Mouse (Mus musculus) hematopoietic stem cell, adult 5-6 weeks (primary cell): ENCODE data around the gene Hcrt. TPM values are rescaled to one million over a fixed set of nuclear protein-coding genes. Genes with fewer than 3 reads are reported as not detected.

Experiments
- ATAC-seq, 2 experiments: fragments of 125-278 bp in 1 of 2; replicated peaks in 1 of 2; 2 replicates each; pipeline ENCODE4 v1.8.0; 2016 to 2017; ENCODE audit warnings: inconsistent platforms in 2 of 2, mild to moderate bottlenecking in 2 of 2, moderate number of reproducible peaks in 2 of 2, low read depth in 1 of 2, moderate TSS enrichment in 1 of 2; ENCODE audit not compliant: low FRiP score in 2 of 2, poor library complexity in 2 of 2, severe bottlenecking in 2 of 2, insufficient read depth in 1 of 2, low TSS enrichment in 1 of 2
- total RNA-seq: library from RNA; stranded (forward); fragments of 172-1452, 232-1000 nt; gene quantifications from 2 replicates; pipeline ENCODE4 v1.2.3, GENCODE M21; 2017

Gene Hcrt
- total RNA-seq, 1 experiment from 2014 or later = not detected

- peak in 1 of 2 experiments; percentile 54; a peak in 2 of 4 replicates for ATAC-seq
Measured at GRCm38 (mm10) chr11:100721776-100722492, 40.8 kb downstream of the Hcrt start.

- no peak; a peak in 1 of 4 replicates for ATAC-seq
Measured at GRCm38 (mm10) chr11:100721254-100721653, 41.5 kb downstream of the Hcrt start.

GRCm38 (mm10) chr11:100720345-100720744 is 42.4 kb downstream of the Hcrt start:
- no peak for ATAC-seq

GRCm38 (mm10) chr11:100719893-100720292 is 42.8 kb downstream of the Hcrt start:
- ATAC-seq = no peak

GRCm38 (mm10) chr11:100719312-100719711 is 43.4 kb downstream of the Hcrt start:
- no peak for ATAC-seq

- ATAC-seq = no peak
Measured at GRCm38 (mm10) chr11:100718866-100719265, 43.9 kb downstream of the Hcrt start.

GRCm38 (mm10) chr11:100718462-100718861 is 44.3 kb downstream of the Hcrt start:
- no peak for ATAC-seq

GRCm38 (mm10) chr11:100716649-100717048 is 46.1 kb downstream of the Hcrt start:
- ATAC-seq = no peak

- no peak for ATAC-seq
Measured at GRCm38 (mm10) chr11:100714948-100715347, 47.8 kb downstream of the Hcrt start.

- peak; percentile 59 to 67; a peak in 3 of 4 replicates for ATAC-seq
Measured at GRCm38 (mm10) chr11:100714534-100714915, 48.2 kb downstream of the Hcrt start.

- peak; percentile 57 to 66 for ATAC-seq
Measured at GRCm38 (mm10) chr11:100713735-100714533, 48.8 kb downstream of the Hcrt start, which contains the start of gene Hspb9. Gene Hspb9, plus strand, starts transcription at chr11:100713850.

- no peak for ATAC-seq
Measured at GRCm38 (mm10) chr11:100713174-100713573, 49.6 kb downstream of the Hcrt start.

GRCm38 (mm10) chr11:100711783-100712615 is 50.7 kb downstream of the Hcrt start, which contains the start of gene Kat2a:
Gene Kat2a, minus strand, starts transcription at chr11:100712465.
- peak; percentile 35 to 41; a peak in 1 of 4 replicates for ATAC-seq

Other genes starting within 250 kb of the Hcrt start
- 91.6 and 97.6 TPM in 2 replicates for gene Acly, start 234.9 kb downstream of the Hcrt start, total RNA-seq
- gene Ttc25, start 217.3 kb downstream of the Hcrt start, total RNA-seq = 0.31 TPM in 1 of 2 replicates, not detected in the other
- 26.4 and 27.5 TPM in 2 replicates for gene Cnp, start 188.0 kb downstream of the Hcrt start, total RNA-seq
- gene Nkiras2, start 143.7 kb downstream of the Hcrt start, total RNA-seq = 6.9 and 10.7 TPM in 2 replicates
- gene Dnajc7, start 142.8 kb downstream of the Hcrt start, total RNA-seq = 129 and 135 TPM in 2 replicates
- gene Zfp385c, start 70.5 kb downstream of the Hcrt start, total RNA-seq = 0.20 TPM in 1 of 2 replicates, not detected in the other
- gene Dhx58, start 58.7 kb downstream of the Hcrt start, total RNA-seq = 31.1 and 33.1 TPM in 2 replicates
- gene Kat2a, start 50.5 kb downstream of the Hcrt start, total RNA-seq = 26.1 TPM in 2 replicates
- not detected in 2 replicates for gene Hspb9, start 49.1 kb downstream of the Hcrt start, total RNA-seq
- 75.3 and 87.9 TPM in 2 replicates for gene Rab5c, start 24.7 kb downstream of the Hcrt start, total RNA-seq
- 0.13 TPM in 1 of 2 replicates, not detected in the other for gene Kcnh4, start 3.0 kb downstream of the Hcrt start, total RNA-seq
- gene Ghdc, start 8.0 kb upstream of the Hcrt start, total RNA-seq = 2.4 and 3.3 TPM in 2 replicates
- gene Stat5b, start 87.8 kb upstream of the Hcrt start, total RNA-seq = 58.8 and 66.2 TPM in 2 replicates
- gene Stat5a, start 96.4 kb upstream of the Hcrt start, total RNA-seq = 48.2 and 54.6 TPM in 2 replicates
- gene Stat3, start 176.6 kb upstream of the Hcrt start, total RNA-seq = 108 and 135 TPM in 2 replicates
- 9.8 and 13.4 TPM in 2 replicates for gene Cavin1, start 208.0 kb upstream of the Hcrt start, total RNA-seq
- gene Atp6v0a1, start 246.5 kb upstream of the Hcrt start, total RNA-seq = 7.5 and 32.6 TPM in 2 replicates